Mouse (Mus musculus): Measurements from ENCODE around the gene A630089N07Rik. TPM values are rescaled to one million over a fixed set of nuclear protein-coding genes. Genes with fewer than 3 reads are reported as not detected.

The A630089N07Rik gene
- 5.7 TPM for polyA plus RNA-seq (2014; fragmentation: Illumina TruSeq; extraction: RNeasy Lipid Tissue Mini Kit (QIAGEN cat#74804); ENCODE audit: low read depth, low replicate concordance)

GRCm38 (mm10) chr16:98081889-98082818 lies at the start of gene A630089N07Rik:
A630089N07Rik (minus strand) TSS chr16:98082450.

GRCm38 (mm10) chr16:97996616-97997382 lies 85.5 kb downstream of the A630089N07Rik start, which contains the start of gene B230307C23Rik:
B230307C23Rik (plus strand) TSS chr16:97997315.

GRCm38 (mm10) chr16:97962151-97962948 lies 119.9 kb downstream of the A630089N07Rik start, which contains the start of the genes C2cd2 and Zbtb21:
C2cd2 (minus strand) TSS chr16:97962598.
Zbtb21 (minus strand) TSS chr16:97962622.

Other genes starting within 250 kb of the A630089N07Rik start
- gene Prdm15, start 230.6 kb downstream of the A630089N07Rik start, polyA plus RNA-seq (2014; fragmentation: Illumina TruSeq; extraction: RNeasy Lipid Tissue Mini Kit (QIAGEN cat#74804); ENCODE audit: low read depth, low replicate concordance): 2.0 TPM
- 59.1 TPM for gene C2cd2, start 119.9 kb downstream of the A630089N07Rik start, polyA plus RNA-seq (2014; fragmentation: Illumina TruSeq; extraction: RNeasy Lipid Tissue Mini Kit (QIAGEN cat#74804); ENCODE audit: low read depth, low replicate concordance)
- 3.5 TPM for gene Zbtb21, start 119.8 kb downstream of the A630089N07Rik start, polyA plus RNA-seq (2014; fragmentation: Illumina TruSeq; extraction: RNeasy Lipid Tissue Mini Kit (QIAGEN cat#74804); ENCODE audit: low read depth, low replicate concordance)
- 13.4 TPM for gene B230307C23Rik, start 85.1 kb downstream of the A630089N07Rik start, polyA plus RNA-seq (2014; fragmentation: Illumina TruSeq; extraction: RNeasy Lipid Tissue Mini Kit (QIAGEN cat#74804); ENCODE audit: low read depth, low replicate concordance)